Mouse (Mus musculus) thymus, adult 2 months (tissue): ENCODE results near the gene Trh. TPM values are rescaled to one million over a fixed set of nuclear protein-coding genes. Genes with fewer than 3 reads are reported as not detected.
A peak's percentile ranks its signal among the peaks of the same experiment; 100 is the strongest.

Experiments
- DNase-seq: peaks from one replicate; pipeline ENCODE4 v3.0.0; 2021
- H3K27ac ChIP-seq: fragments of 200-500 bp; 2 replicates; pipeline ENCODE4 v1.5.1; 2012; ENCODE audit warnings: low read length, control low read depth; ENCODE audit not compliant: control insufficient read depth, insufficient read depth
- H3K27me3 ChIP-seq: fragments of 200-500 bp; 2 replicates; pipeline ENCODE4 v1.6.1; 2012; ENCODE audit warnings: mild to moderate bottlenecking, low read length, moderate library complexity, mixed read lengths; ENCODE audit not compliant: control insufficient read depth, insufficient read depth
- H3K36me3 ChIP-seq: fragments of 200-500 bp; 2 replicates; pipeline ENCODE4 v1.6.1; 2012; ENCODE audit warnings: mild to moderate bottlenecking, low read length, moderate library complexity; ENCODE audit not compliant: control insufficient read depth, insufficient read depth
- H3K4me1 ChIP-seq: fragments of 200-500 bp; replicated peaks from 2 replicates; pipeline ENCODE4 v1.6.1; 2012; ENCODE audit warnings: low read length; ENCODE audit not compliant: control insufficient read depth, insufficient read depth
- H3K4me3 ChIP-seq: fragments of 200-500 bp; 2 replicates; pipeline ENCODE4 v1.5.1; 2012; ENCODE audit warnings: mild to moderate bottlenecking, low read length, control low read depth, moderate library complexity; ENCODE audit not compliant: control insufficient read depth, insufficient read depth
- CTCF ChIP-seq: fragments of 200-500 bp; IDR thresholded peaks from 2 replicates; pipeline ENCODE4 v1.5.1; 2012; ENCODE audit warnings: mild to moderate bottlenecking, control low read depth, low read length, moderate library complexity, borderline replicate concordance; ENCODE audit not compliant: control insufficient read depth, poor library complexity, insufficient read depth; ENCODE audit errors: extremely low read depth
- POLR2A ChIP-seq: fragments of 200-500 bp; IDR thresholded peaks from 2 replicates; pipeline ENCODE4 v1.6.1; 2012; ENCODE audit warnings: mild to moderate bottlenecking, low read length, control low read depth, moderate library complexity; ENCODE audit not compliant: control insufficient read depth, poor library complexity, insufficient read depth; ENCODE audit errors: extremely low read depth
- WGBS: fragments of 180-500 bp; shearing (Covaris S2); methylation state at CpG from one replicate; pipeline ENCODE4 v1.1.7; 2018; 5-methylcytosine and 5-hydroxymethylcytosine counted together
- polyA plus RNA-seq: library from polyadenylated mRNA; depleted of rRNA; stranded (reverse); fragments of >200 nt; gene quantifications from 2 replicates; pipeline ENCODE4 v1.2.3, GENCODE M21; 2012

Trh gene
- polyA plus RNA-seq, 1 experiment: 0.20 TPM

GRCm38 (mm10) chr6:92247215-92247919 lies 2.9 kb upstream of the Trh start:
- TF ChIP-seq POLR2A (no peak), CTCF (no peak)
- Histone ChIP-seq H3K4me1 (no peaks in the 10 kb centered on the region), H3K27ac (no peak overlapping the region), H3K36me3 (no peaks in the 10 kb centered on the region), H3K4me3 (no peak overlapping the region), H3K27me3 (no peaks in the 10 kb centered on the region; the same call in 1 of the 2 replicates)
- WGBS: 52% methylated on average over 7 of the region's 7 CpGs
- DNase-seq: no peak

GRCm38 (mm10) chr6:92246335-92246734 lies 1.9 kb upstream of the Trh start:
- 56% methylated on average over 3 of the region's 3 CpGs for whole genome bisulfite sequencing
- H3K27ac ChIP-seq: no peak overlapping the region
- H3K4me3 ChIP-seq: no peak overlapping the region
- H3K36me3 ChIP-seq: no peaks in the 10 kb centered on the region
- H3K4me1 ChIP-seq: no peaks in the 10 kb centered on the region
- DNase-seq: no peak
- TF ChIP-seq CTCF: no peak
- TF ChIP-seq POLR2A: no peak
- no peaks in the 10 kb centered on the region; the same call in 1 of the 2 replicates for H3K27me3 ChIP-seq

DNA sequence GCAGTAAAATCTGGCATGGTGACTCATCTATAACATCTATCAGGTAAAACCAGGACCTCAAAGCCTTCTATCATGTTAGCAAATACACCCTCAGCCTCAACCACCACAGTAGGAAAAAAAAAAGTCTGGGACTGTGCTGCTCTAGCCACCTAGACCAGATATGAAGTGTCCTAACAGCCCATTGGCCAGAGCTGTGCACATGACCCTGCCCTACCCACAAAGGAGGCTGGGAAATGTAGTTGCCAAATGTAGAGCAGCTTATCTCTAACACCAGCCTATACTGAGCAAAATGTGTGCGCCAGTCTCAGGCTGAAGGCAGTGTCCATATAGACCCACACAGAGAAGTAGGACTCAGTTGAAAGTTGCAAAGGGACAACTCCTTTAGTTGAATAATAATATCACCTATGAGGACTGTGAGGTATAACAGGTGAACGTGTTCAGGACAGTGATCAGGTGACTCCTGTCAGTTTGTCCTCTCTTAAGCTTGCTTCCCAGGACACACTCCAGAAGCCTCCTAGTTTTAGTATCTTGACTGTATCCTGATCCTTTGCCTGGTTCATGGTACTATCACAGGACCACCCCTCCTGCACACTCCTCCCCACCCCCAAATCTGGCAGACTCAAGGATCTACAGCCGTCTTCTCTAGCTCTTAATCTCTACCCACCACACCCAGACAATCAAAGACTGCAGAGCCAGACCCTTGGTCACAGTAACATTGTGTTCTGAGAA lies 3.1 kb downstream of the Trh start:
- WGBS: 60% methylated on average over 3 of the region's 3 CpGs
- Histone ChIP-seq H3K4me3 (no peak overlapping the region), H3K27ac (no peak overlapping the region), H3K4me1 (no peaks in the 10 kb centered on the region), H3K27me3 (no peaks in the 10 kb centered on the region; the same call in 1 of the 2 replicates), H3K36me3 (no peaks in the 10 kb centered on the region)
- TF ChIP-seq POLR2A (no peak), CTCF (no peak)
- DNase-seq: peak; percentile 48

GRCm38 (mm10) chr6:92235036-92235435 lies 9.4 kb downstream of the Trh start:
- DNase-seq: no peak
- H3K4me1 ChIP-seq: no peaks in the 10 kb centered on the region
- no peak overlapping the region for H3K4me3 ChIP-seq
- 86% methylated on average over 12 of the region's 12 CpGs for WGBS
- H3K27me3 ChIP-seq: no peaks in the 10 kb centered on the region
- no peak for TF ChIP-seq CTCF
- no peak for TF ChIP-seq POLR2A
- no peaks in the 10 kb centered on the region for H3K36me3 ChIP-seq
- no peak overlapping the region for H3K27ac ChIP-seq

DNA sequence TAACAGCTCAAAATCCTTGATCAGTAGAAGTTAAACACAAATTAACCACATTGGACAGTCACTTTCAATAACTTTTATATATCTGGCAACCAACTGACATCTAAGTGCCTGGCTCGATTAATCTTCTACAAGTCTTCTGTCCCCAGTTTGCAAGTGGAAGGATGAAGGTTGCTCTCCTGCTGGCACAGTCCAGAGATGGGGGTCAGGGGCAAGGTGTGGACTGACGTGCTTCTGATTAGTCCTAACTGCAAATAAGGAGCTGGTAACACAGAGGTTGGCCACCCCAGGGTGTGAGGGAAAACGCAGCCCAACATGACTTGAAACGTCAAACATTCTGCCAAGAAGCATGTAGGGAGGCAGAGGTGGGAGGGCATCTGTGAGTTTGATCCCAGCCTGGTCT lies 12.7 kb downstream of the Trh start:
- Histone ChIP-seq H3K27ac (no peak overlapping the region), H3K36me3 (no peaks in the 10 kb centered on the region), H3K4me1 (no peaks in the 10 kb centered on the region), H3K27me3 (no peaks in the 10 kb centered on the region), H3K4me3 (no peak overlapping the region)
- 86% methylated on average over 4 of the region's 4 CpGs for WGBS
- DNase-seq: no peak
- TF ChIP-seq POLR2A: no peak
- no peak for TF ChIP-seq CTCF

DNA sequence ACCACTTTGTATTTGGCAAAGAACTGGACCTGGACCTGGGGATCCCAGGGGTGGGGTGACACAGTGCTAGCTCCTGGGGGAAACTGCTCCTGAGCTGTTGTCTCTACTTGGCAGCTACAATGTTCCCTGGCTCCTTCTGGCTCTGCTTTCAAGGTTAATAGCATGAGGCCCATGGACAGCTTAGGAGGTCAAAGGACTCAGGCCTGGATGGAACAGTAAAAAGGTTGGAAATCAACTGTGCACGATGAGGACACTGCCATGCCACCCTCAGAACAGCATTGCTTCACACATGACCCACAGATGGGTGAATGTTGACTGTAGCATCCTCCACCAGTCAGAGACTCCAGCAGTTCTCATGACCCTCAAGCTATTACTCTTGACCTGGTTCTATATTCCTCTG lies 13.1 kb downstream of the Trh start:
- WGBS: 67% methylated on average over 1 of the region's 1 CpGs
- Histone ChIP-seq H3K4me1 (no peaks in the 10 kb centered on the region), H3K27me3 (no peaks in the 10 kb centered on the region), H3K27ac (no peak overlapping the region), H3K4me3 (no peak overlapping the region), H3K36me3 (no peaks in the 10 kb centered on the region)
- DNase-seq: no peak
- TF ChIP-seq CTCF: no peak
- no peak for TF ChIP-seq POLR2A
